Mouse (Mus musculus) liver, embryonic 14.5 days (tissue): Measurements from ENCODE around the gene Ngef.

Experiments used
- CTCF ChIP-seq: IDR thresholded peaks from 2 replicates; pipeline ENCODE4 v1.5.1; 2016; ENCODE audit warnings: antibody characterized with exemption, low read depth, control low read depth
- EP300 ChIP-seq: IDR thresholded peaks from 2 replicates; pipeline ENCODE4 v1.6.1; 2016; ENCODE audit warnings: antibody characterized with exemption, low read depth

DNA sequence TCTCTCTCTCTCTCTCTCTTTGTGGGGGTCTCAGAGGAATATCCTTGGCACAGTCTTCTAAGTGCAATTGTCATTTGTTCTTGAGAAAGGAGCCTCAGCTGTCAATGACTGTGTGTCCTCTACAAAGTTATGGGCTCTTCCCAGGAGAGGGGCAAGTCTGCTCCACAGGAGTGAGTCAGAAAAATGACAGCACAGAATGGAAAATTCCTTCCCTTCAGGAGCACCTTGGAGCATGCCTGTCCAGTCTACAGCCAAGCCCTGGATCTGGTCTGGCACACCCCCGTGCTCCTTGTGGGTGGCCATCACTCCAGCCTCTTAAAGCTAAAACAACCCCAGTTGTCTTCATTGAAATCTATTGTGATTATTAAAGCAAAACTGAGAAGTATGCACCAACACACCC lies 52.1 kb downstream of the Ngef start:
- no peak for TF ChIP-seq EP300
- no peak for TF ChIP-seq CTCF
